Mouse (Mus musculus): ENCODE measurements around the gene Klhdc8b. TPM values are rescaled to one million over a fixed set of nuclear protein-coding genes. Genes with fewer than 3 reads are reported as not detected.

Gene Klhdc8b
- polyA plus RNA-seq, 1 experiment from 2014 or later: 63.4 TPM

DNA sequence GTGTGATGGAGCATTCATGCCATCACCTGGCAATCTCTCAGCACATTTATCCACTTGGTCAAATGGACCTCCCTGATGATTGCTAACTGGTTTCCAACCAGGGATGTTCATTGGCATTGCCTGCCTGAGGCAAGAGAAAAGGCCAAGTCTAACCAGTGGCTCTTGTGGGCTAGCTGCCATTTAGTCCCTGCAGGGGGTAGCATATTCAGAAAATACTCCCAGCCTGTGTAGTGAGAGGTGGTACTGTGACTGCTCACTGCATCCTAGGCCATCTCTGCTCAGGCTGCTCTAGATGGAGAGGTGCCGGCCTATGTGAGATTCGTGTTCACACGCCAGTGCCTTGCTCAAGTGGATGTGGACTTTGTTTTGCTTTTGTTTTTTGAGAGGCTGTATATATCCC, 63.1 kb downstream of the Klhdc8b start:
- Histone ChIP-seq H3K4me3 (no peak overlapping the region), H3K9me3 (no peaks in the 10 kb centered on the region), H3K27me3 (replicated peaks) (no peaks in the 10 kb centered on the region), H3K9ac (no peak overlapping the region), H3K4me1 (no peaks in the 10 kb centered on the region; the same call in 1 of the 2 replicates), H3K27ac (no peak overlapping the region), H3K36me3 (peaks cover 10% of the 10 kb centered on the region), H3K4me2 (replicated peaks) (no peak overlapping the region)
- no peak for ATAC-seq (ENCODE audit: low FRiP score, low read depth)
- 95% methylated on average over 3 of the region's 3 CpGs for WGBS

Other genes starting within 250 kb of the Klhdc8b start
- gene Dag1, start 197.6 kb downstream of the Klhdc8b start, polyA plus RNA-seq (2016; fragmentation: Nextera tagmentation; extraction: Ambion mirVana): 55.6 and 63.4 TPM in 2 replicates
- gene Nicn1, start 171.2 kb downstream of the Klhdc8b start, polyA plus RNA-seq (2016; fragmentation: Nextera tagmentation; extraction: Ambion mirVana): 81.2 and 87.0 TPM in 2 replicates
- gene Amt, start 164.7 kb downstream of the Klhdc8b start, polyA plus RNA-seq (2016; fragmentation: Nextera tagmentation; extraction: Ambion mirVana): 18.9 and 24.8 TPM in 2 replicates
- 313 and 363 TPM in 2 replicates for gene Rhoa, start 155.5 kb downstream of the Klhdc8b start, polyA plus RNA-seq (2016; fragmentation: Nextera tagmentation; extraction: Ambion mirVana)
- 44.3 and 47.5 TPM in 2 replicates for gene Tcta, start 155.4 kb downstream of the Klhdc8b start, polyA plus RNA-seq (2016; fragmentation: Nextera tagmentation; extraction: Ambion mirVana)
- gene Gpx1, start 122.7 kb downstream of the Klhdc8b start, polyA plus RNA-seq (2016; fragmentation: Nextera tagmentation; extraction: Ambion mirVana): 656 and 664 TPM in 2 replicates
- 124 and 138 TPM in 2 replicates for gene Usp4, start 113.7 kb downstream of the Klhdc8b start, polyA plus RNA-seq (2016; fragmentation: Nextera tagmentation; extraction: Ambion mirVana)
- 1.3 and 1.7 TPM in 2 replicates for gene 1700102P08Rik, start 68.8 kb downstream of the Klhdc8b start, polyA plus RNA-seq (2016; fragmentation: Nextera tagmentation; extraction: Ambion mirVana)
- 0.80 and 0.84 TPM in 2 replicates for gene Ccdc36, start 33.1 kb downstream of the Klhdc8b start, polyA plus RNA-seq (2016; fragmentation: Nextera tagmentation; extraction: Ambion mirVana)
- gene BC048562, start 25.1 kb downstream of the Klhdc8b start, polyA plus RNA-seq (2016; fragmentation: Nextera tagmentation; extraction: Ambion mirVana): not detected in 2 replicates
- gene Ccdc71, start 1.1 kb downstream of the Klhdc8b start, polyA plus RNA-seq (2016; fragmentation: Nextera tagmentation; extraction: Ambion mirVana): 44.8 and 49.4 TPM in 2 replicates
- gene Lamb2, start 18.2 kb upstream of the Klhdc8b start, polyA plus RNA-seq (2016; fragmentation: Nextera tagmentation; extraction: Ambion mirVana): 28.6 and 29.4 TPM in 2 replicates
- gene Usp19, start 29.0 kb upstream of the Klhdc8b start, polyA plus RNA-seq (2016; fragmentation: Nextera tagmentation; extraction: Ambion mirVana): 104 TPM in 2 replicates
- 86.9 and 89.9 TPM in 2 replicates for gene Qars, start 46.1 kb upstream of the Klhdc8b start, polyA plus RNA-seq (2016; fragmentation: Nextera tagmentation; extraction: Ambion mirVana)
- gene Qrich1, start 55.2 kb upstream of the Klhdc8b start, polyA plus RNA-seq (2016; fragmentation: Nextera tagmentation; extraction: Ambion mirVana): 162 and 164 TPM in 2 replicates
- gene Impdh2, start 98.7 kb upstream of the Klhdc8b start, polyA plus RNA-seq (2016; fragmentation: Nextera tagmentation; extraction: Ambion mirVana): 124 and 134 TPM in 2 replicates
- gene Ndufaf3, start 105.9 kb upstream of the Klhdc8b start, polyA plus RNA-seq (2016; fragmentation: Nextera tagmentation; extraction: Ambion mirVana): 67.3 and 69.0 TPM in 2 replicates
- 240 and 254 TPM in 2 replicates for gene Dalrd3, start 108.3 kb upstream of the Klhdc8b start, polyA plus RNA-seq (2016; fragmentation: Nextera tagmentation; extraction: Ambion mirVana)
- 285 and 286 TPM in 2 replicates for gene Wdr6, start 117.2 kb upstream of the Klhdc8b start, polyA plus RNA-seq (2016; fragmentation: Nextera tagmentation; extraction: Ambion mirVana)
- 20.9 and 21.3 TPM in 2 replicates for gene P4htm, start 136.1 kb upstream of the Klhdc8b start, polyA plus RNA-seq (2016; fragmentation: Nextera tagmentation; extraction: Ambion mirVana)
- gene Arih2, start 187.8 kb upstream of the Klhdc8b start, polyA plus RNA-seq (2016; fragmentation: Nextera tagmentation; extraction: Ambion mirVana): 56.2 and 57.2 TPM in 2 replicates
- gene Slc25a20, start 200.5 kb upstream of the Klhdc8b start, polyA plus RNA-seq (2016; fragmentation: Nextera tagmentation; extraction: Ambion mirVana): 40.1 and 41.8 TPM in 2 replicates
- 59.2 and 66.4 TPM in 2 replicates for gene Prkar2a, start 227.7 kb upstream of the Klhdc8b start, polyA plus RNA-seq (2016; fragmentation: Nextera tagmentation; extraction: Ambion mirVana)